8 mouse cellular contexts compared by ENCODE assay signal in genomic region chr4:11889039-11889600, GRCm38 (mm10).
DNase-seq lines count a peak whose midpoint lies in the region; ATAC-seq and TF ChIP-seq lines count a peak whose summit lies in the region.

No protein-coding gene starts in this region.

- H3K36me3 ChIP-seq in neural tube, embryonic 15.5 days, result no peaks in the 10 kb centered on the region
- H3K36me3 ChIP-seq in kidney, adult 2 months (ENCODE audit: control insufficient read depth, insufficient read depth, low read length), result no peaks in the 10 kb centered on the region

- DNase-seq in adrenal gland, adult 2 months, result peak; percentile 51
- no peak for DNase-seq in adrenal gland, postnatal 4 days (ENCODE audit: low spot score in 2 of 2)
- peak; percentile 44 to 69 for DNase-seq in lung, adult 18-20 months
- DNase-seq in lung, adult 2 months, result no peak
- peak; percentile 54 for DNase-seq in layer of hippocampus, adult 11-12 months (ENCODE audit: low spot score)
- no peak for DNase-seq in kidney, adult 2 months

- no peak for TF ChIP-seq CTCF in lung, adult 2 months (IDR thresholded peaks at IDR 0.05; ENCODE audit: insufficient read depth, low read length)
- no peak for TF ChIP-seq CTCF in kidney, adult 2 months (conservative IDR thresholded peaks at IDR 0.05; ENCODE audit: insufficient read depth, insufficient read length, low read depth, low read length)

- peak; percentile 36; the same call in 1 of the 2 replicates for ATAC-seq in neural tube, embryonic 15.5 days (ENCODE audit: low FRiP score)
- ATAC-seq in inflammation-experienced regulatory T-cells, adult 6 months, result no peak

- WGBS in lung, adult 2 months, result 47% methylated on average over 6 of the region's 6 CpGs
- 69% methylated on average over 6 of the region's 6 CpGs for WGBS in neural tube, embryonic 15.5 days
- 78% methylated on average over 6 of the region's 6 CpGs for WGBS in kidney, adult 2 months

- 0 out of 2 replicates have a peak, but pooled peaks cover 2% of the 10 kb centered on the region for H3K4me1 ChIP-seq in lung, adult 2 months (ENCODE audit: control insufficient read depth, insufficient read depth, low read length)
- H3K4me1 ChIP-seq in neural tube, embryonic 15.5 days, result peaks cover 6% of the 10 kb centered on the region
- H3K4me1 ChIP-seq in kidney, adult 2 months (ENCODE audit: control insufficient read depth, insufficient read depth, low read length), result no peaks in the 10 kb centered on the region

- H3K4me3 ChIP-seq in lung, adult 2 months (replicated peaks; ENCODE audit: extremely low read depth, low read depth, low read length), result no peak overlapping the region
- H3K4me3 ChIP-seq in neural tube, embryonic 15.5 days (replicated peaks), result no peak overlapping the region
- H3K4me3 ChIP-seq in kidney, adult 2 months (ENCODE audit: insufficient read depth, low read depth, low read length), result no peak overlapping the region

- H3K27ac ChIP-seq in neural tube, embryonic 15.5 days (replicated peaks), result no peak overlapping the region
- H3K27ac ChIP-seq in kidney, adult 2 months (ENCODE audit: insufficient read depth, low read depth, low read length), result no peak overlapping the region

- no peaks in the 10 kb centered on the region for H3K9me3 ChIP-seq in neural tube, embryonic 15.5 days (replicated peaks)

- H3K9ac ChIP-seq in neural tube, embryonic 15.5 days (replicated peaks), result no peak overlapping the region

- H3K27me3 ChIP-seq in neural tube, embryonic 15.5 days (replicated peaks), result no peaks in the 10 kb centered on the region
- H3K27me3 ChIP-seq in kidney, adult 2 months (replicated peaks; ENCODE audit: control insufficient read depth, insufficient read depth, low read length), result no peaks in the 10 kb centered on the region

- H3K4me2 ChIP-seq in neural tube, embryonic 15.5 days, result no peak overlapping the region

- TF ChIP-seq POLR2A in lung, adult 2 months (IDR thresholded peaks at IDR 0.05; ENCODE audit: borderline replicate concordance, extremely low read depth, low read depth, low read length), result no peak
- no peak for TF ChIP-seq POLR2A in kidney, adult 2 months (IDR thresholded peaks at IDR 0.05; ENCODE audit: low read depth, low read length)

Comparison
In these comparisons a context has a peak if more than half of its experiments do, and no peak if none do; other contexts are left out.
1. DNase-seq: peak in adrenal gland, adult 2 months (single experiment), lung, adult 18-20 months (2 of 2) and layer of hippocampus, adult 11-12 months (single experiment); none in adrenal gland, postnatal 4 days (0 of 2), lung, adult 2 months (single experiment) and kidney, adult 2 months (single experiment).